Mouse (Mus musculus): ENCODE measurements at regions not wholly inside any gene's neighbourhood (a gene's known extent, or its start where the extent isn't known, plus 50 kb on each side); places are given as distances from the start of the nearest gene placed in this dataset. TPM values are rescaled to one million over a fixed set of nuclear protein-coding genes. Genes with fewer than 3 reads are reported as not detected.
A peak's percentile ranks its signal among the peaks of the same experiment; 100 is the strongest.

DNA sequence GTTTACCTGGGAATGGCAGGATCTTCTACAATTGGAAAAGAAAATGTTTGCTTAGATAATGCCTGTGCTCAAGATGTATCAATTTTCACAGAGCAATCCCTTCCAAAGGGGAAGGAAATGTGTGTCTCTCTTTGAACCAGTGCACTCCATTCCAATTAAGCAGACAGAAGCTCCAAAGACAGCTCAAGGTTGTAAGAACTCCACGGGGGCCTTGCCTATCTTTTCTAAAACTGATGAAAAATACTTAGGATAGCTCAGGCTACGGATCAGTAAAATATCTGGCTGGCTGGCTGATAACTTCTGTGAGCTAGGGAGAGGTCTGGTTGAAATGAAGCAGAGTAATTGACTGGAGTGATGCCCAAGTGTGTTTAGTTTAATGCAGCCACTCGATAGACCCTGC is 138.6 kb upstream of the Steap4 start:
- H3K9ac ChIP-seq (ENCODE audit: low read length), result no peak overlapping the region

DNA sequence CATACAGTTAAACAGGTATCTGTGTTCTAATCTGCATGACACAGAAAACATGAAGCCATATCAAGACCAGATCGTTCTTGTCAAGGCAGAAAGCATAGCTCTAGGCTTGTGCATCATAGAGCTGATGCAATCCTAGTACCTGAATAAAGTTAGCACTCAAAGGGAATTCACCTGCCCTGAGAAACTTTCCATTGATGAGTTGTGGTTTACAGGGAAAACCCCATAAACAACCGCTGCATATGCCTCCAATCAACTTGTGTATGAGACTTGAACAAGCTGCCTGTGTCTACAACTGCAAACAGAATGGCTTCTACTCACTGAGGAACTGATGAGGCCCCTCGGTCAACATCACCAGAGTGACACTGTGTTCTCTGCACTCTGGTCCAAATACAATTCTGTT is 130.6 kb upstream of the Steap4 start:
- no peak overlapping the region for H3K4me2 ChIP-seq (ENCODE audit: low read depth, low read length)
- no peak overlapping the region for H3K4me3 ChIP-seq (replicated peaks; ENCODE audit: low read length)
- H3K27ac ChIP-seq (ENCODE audit: low read length), result no peak overlapping the region
- no peaks in the 10 kb centered on the region for H3K27me3 ChIP-seq (ENCODE audit: control insufficient read depth, insufficient read depth, low read length)
- no peaks in the 10 kb centered on the region for H3K4me1 ChIP-seq (ENCODE audit: control insufficient read depth, insufficient read depth, low read length)
- H3K9ac ChIP-seq (ENCODE audit: low read length), result no peak overlapping the region
- no peaks in the 10 kb centered on the region for H3K36me3 ChIP-seq (ENCODE audit: control insufficient read depth, insufficient read depth, low read length)
- ATAC-seq (ENCODE audit: insufficient read depth, low FRiP score), result no peak
- 77% methylated on average over 3 of the region's 3 CpGs for WGBS
- H3K9me3 ChIP-seq (replicated peaks; ENCODE audit: control insufficient read depth, low read length), result no peaks in the 10 kb centered on the region

More for the DNA sequence above, 138.6 kb upstream of the Steap4 start:
- no peak overlapping the region for H3K4me2 ChIP-seq (ENCODE audit: low read depth, low read length)
- no peak overlapping the region for H3K4me3 ChIP-seq (replicated peaks; ENCODE audit: low read length)
- WGBS, result 69% methylated on average over 3 of the region's 3 CpGs
- H3K27ac ChIP-seq (ENCODE audit: low read length), result no peak overlapping the region
- H3K36me3 ChIP-seq (ENCODE audit: control insufficient read depth, insufficient read depth, low read length), result no peaks in the 10 kb centered on the region
- no peak for ATAC-seq (ENCODE audit: insufficient read depth, low FRiP score)
- H3K9me3 ChIP-seq (replicated peaks; ENCODE audit: control insufficient read depth, low read length), result no peaks in the 10 kb centered on the region
- no peaks in the 10 kb centered on the region for H3K27me3 ChIP-seq (ENCODE audit: control insufficient read depth, insufficient read depth, low read length)
- H3K4me1 ChIP-seq (ENCODE audit: control insufficient read depth, insufficient read depth, low read length), result no peaks in the 10 kb centered on the region

DNA sequence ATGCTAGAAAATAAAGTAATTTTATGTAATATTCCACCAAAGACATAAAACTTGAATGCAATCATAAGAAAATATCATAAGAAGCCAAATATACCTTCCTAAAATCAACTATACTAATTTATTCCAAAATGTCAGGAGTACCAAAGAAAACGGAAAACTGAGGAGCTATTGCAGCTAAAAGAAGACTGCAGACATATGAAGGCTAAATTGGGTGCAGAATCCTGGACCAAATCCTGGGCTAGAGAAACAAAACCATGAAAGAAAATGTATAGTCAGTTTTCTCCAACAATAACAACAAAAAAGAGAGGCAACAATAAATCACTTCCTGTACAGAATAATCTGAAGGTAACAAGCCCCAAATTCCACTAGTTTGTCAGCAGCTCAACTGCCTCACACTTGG is 126.4 kb upstream of the Steap4 start:
- Histone ChIP-seq H3K4me2 (ENCODE audit: low read depth, low read length) (no peak overlapping the region), H3K36me3 (ENCODE audit: control insufficient read depth, insufficient read depth, low read length) (no peaks in the 10 kb centered on the region), H3K9ac (ENCODE audit: low read length) (no peak overlapping the region), H3K27ac (ENCODE audit: low read length) (no peak overlapping the region), H3K27me3 (ENCODE audit: control insufficient read depth, insufficient read depth, low read length) (no peaks in the 10 kb centered on the region), H3K4me1 (ENCODE audit: control insufficient read depth, insufficient read depth, low read length) (no peaks in the 10 kb centered on the region), H3K4me3 (replicated peaks; ENCODE audit: low read length) (no peak overlapping the region), H3K9me3 (replicated peaks; ENCODE audit: control insufficient read depth, low read length) (no peaks in the 10 kb centered on the region)
- ATAC-seq (ENCODE audit: insufficient read depth, low FRiP score), result no peak
- 88% methylated on average over 1 of the region's 1 CpGs for WGBS

DNA sequence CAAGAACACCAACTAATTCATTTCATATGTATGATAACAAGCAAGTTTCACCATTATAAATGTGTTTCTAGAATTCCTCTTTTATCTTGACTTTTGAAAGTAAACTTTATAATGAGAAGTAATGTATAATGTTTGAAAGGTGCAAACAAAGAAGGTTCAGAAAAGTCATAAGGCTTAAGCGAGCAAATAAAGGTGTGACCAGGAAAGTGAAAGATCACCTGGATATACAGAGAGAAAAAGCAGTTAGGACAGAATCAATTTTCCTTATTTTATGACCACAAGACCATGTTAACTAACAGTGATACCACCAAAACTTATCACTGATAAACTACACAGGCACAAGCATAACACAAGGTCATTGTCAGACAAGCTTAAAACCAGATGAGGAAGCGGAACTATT is 97.2 kb upstream of the Steap4 start:
- H3K9ac ChIP-seq (ENCODE audit: low read length), result no peak overlapping the region
- ATAC-seq (ENCODE audit: insufficient read depth, low FRiP score), result peak; percentile 53; the same call in 1 of the 2 replicates
- no peaks in the 10 kb centered on the region for H3K4me1 ChIP-seq (ENCODE audit: control insufficient read depth, insufficient read depth, low read length)
- H3K36me3 ChIP-seq (ENCODE audit: control insufficient read depth, insufficient read depth, low read length), result no peaks in the 10 kb centered on the region
- no peak overlapping the region for H3K27ac ChIP-seq (ENCODE audit: low read length)
- H3K4me3 ChIP-seq (replicated peaks; ENCODE audit: low read length), result no peak overlapping the region
- H3K4me2 ChIP-seq (ENCODE audit: low read depth, low read length), result no peak overlapping the region
- H3K9me3 ChIP-seq (replicated peaks; ENCODE audit: control insufficient read depth, low read length), result no peaks in the 10 kb centered on the region
- H3K27me3 ChIP-seq (ENCODE audit: control insufficient read depth, insufficient read depth, low read length), result no peaks in the 10 kb centered on the region
- WGBS, result 61% methylated on average over 2 of the region's 2 CpGs

DNA sequence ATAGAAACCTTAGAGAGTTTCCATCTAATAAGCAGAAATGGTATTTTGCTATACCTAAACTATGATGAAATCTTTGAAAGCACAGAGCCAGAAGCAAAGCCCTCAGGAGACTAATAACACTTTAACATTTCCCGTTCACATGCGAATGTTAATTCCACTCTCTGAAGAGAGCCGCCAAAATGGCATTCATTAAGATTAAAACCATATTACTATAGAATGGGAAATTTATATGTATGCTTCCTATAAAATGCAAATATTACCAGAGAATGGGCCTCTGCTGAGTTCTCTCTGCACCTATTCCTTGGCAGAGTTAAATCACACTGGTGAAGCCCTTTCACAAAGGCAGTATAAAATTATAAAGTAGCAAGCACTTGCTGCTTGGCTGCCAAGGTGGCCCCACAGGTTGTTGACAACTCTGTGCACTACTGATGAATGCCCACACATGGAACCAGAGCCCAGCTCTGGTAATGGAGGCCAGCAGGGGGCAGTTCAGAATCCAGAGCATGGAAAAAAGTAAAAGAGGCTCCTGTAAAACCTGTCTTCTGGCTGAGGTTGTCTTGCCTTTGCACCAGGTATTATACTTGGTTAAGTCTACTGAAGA is 94.1 kb upstream of the Steap4 start:
- Histone ChIP-seq H3K4me1 (ENCODE audit: control insufficient read depth, insufficient read depth, low read length) (no peaks in the 10 kb centered on the region), H3K4me2 (ENCODE audit: low read depth, low read length) (no peak overlapping the region), H3K4me3 (replicated peaks; ENCODE audit: low read length) (no peak overlapping the region), H3K9me3 (replicated peaks; ENCODE audit: control insufficient read depth, low read length) (no peaks in the 10 kb centered on the region), H3K36me3 (ENCODE audit: control insufficient read depth, insufficient read depth, low read length) (no peaks in the 10 kb centered on the region), H3K9ac (ENCODE audit: low read length) (no peak overlapping the region), H3K27me3 (ENCODE audit: control insufficient read depth, insufficient read depth, low read length) (no peaks in the 10 kb centered on the region), H3K27ac (ENCODE audit: low read length) (no peak overlapping the region)
- WGBS, result 79% methylated on average over 3 of the region's 3 CpGs
- ATAC-seq (ENCODE audit: insufficient read depth, low FRiP score), result no peak

DNA sequence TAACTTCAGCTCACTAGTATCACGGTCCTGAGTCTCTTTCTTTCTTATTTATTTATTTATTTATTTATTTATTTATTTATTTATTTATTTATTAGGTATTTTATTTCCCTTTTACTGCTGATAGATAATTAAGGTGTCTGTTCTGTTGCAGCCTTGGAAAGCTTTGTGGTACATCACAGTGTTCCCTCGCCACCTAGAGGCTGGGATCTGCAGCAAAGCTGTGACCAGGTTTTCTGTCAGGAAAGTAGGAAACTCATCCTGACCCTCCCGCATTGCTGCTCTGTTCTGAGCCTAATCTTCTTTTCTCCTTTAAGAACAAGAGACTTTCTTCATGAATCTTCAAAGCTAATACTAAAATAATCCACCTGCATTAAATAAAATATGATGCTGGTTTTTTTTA is 60.7 kb upstream of the Steap4 start:
- Histone ChIP-seq H3K36me3 (ENCODE audit: control insufficient read depth, insufficient read depth, low read length) (no peaks in the 10 kb centered on the region), H3K4me2 (ENCODE audit: low read depth, low read length) (no peak overlapping the region), H3K27me3 (ENCODE audit: control insufficient read depth, insufficient read depth, low read length) (no peaks in the 10 kb centered on the region), H3K27ac (ENCODE audit: low read length) (no peak overlapping the region), H3K4me3 (replicated peaks; ENCODE audit: low read length) (no peak overlapping the region), H3K9me3 (replicated peaks; ENCODE audit: control insufficient read depth, low read length) (no peaks in the 10 kb centered on the region), H3K4me1 (ENCODE audit: control insufficient read depth, insufficient read depth, low read length) (no peaks in the 10 kb centered on the region), H3K9ac (ENCODE audit: low read length) (no peak overlapping the region)
- WGBS, result 65% methylated on average over 3 of the region's 3 CpGs
- ATAC-seq (ENCODE audit: insufficient read depth, low FRiP score), result no peak

Small RNA genes in the stretch of these regions (microRNA-seq; reads per million reads assigned to microRNA genes)
- not detected for gene Gm22196
